Comparison of ENCODE assay signal across 22 mouse cellular contexts in the genomic region with DNA sequence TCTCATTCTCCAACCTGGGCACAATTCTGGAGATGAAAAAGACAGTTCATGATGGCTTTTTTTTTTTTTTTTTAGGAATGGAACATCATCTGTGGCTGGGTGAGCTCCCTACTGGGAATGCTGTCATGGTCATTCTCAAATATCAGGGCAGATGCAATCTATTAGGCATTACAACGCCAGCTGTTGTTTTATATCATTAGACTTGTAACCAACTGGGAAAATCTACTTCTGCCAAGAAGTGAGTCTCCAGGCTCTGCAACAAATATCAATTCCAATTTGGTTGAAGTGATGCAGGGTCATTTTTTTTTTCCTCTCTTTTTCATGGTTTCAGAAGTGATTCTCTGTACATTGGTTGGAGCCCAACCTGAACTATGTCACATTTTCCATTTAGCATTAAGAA.
DNase-seq lines count a peak whose midpoint lies in the region; ATAC-seq and TF ChIP-seq lines count a peak whose summit lies in the region.
"Had no signal": no experiment of that assay in that cellular context is flagged by ENCODE, and none has a peak within 500 bp of the region (broad histone marks: within the 10 kb centered on the region; RNA-seq: fewer than 3 reads in every experiment).

No protein-coding gene starts in this region.

- no peak overlapping the region for H3K4me3 ChIP-seq in midbrain, postnatal 0 days (ENCODE audit: low read depth, low read length)
- H3K4me3 ChIP-seq in midbrain, embryonic 14.5 days (replicated peaks; ENCODE audit: low read depth, low read length), result no peak overlapping the region
- H3K4me3 ChIP-seq in embryonic fibroblast, embryonic 13.5 days (ENCODE audit: insufficient read depth, low read length), result no peak overlapping the region
- H3K4me3 ChIP-seq in neural tube, embryonic 15.5 days (replicated peaks), result no peak overlapping the region
- H3K4me3 ChIP-seq: embryonic facial prominence, embryonic 12.5 days; heart, embryonic 10.5 days; midbrain, embryonic 10.5 days had no signal

- no peak overlapping the region for H3K9ac ChIP-seq in midbrain, postnatal 0 days (replicated peaks; ENCODE audit: low read length, poor library complexity, severe bottlenecking)
- H3K9ac ChIP-seq in midbrain, embryonic 14.5 days (replicated peaks; ENCODE audit: low read length), result no peak overlapping the region
- no peak overlapping the region for H3K9ac ChIP-seq in neural tube, embryonic 15.5 days (replicated peaks)
- H3K9ac ChIP-seq: embryonic facial prominence, embryonic 12.5 days; liver, postnatal 0 days had no signal

- no peaks in the 10 kb centered on the region for H3K9me3 ChIP-seq in midbrain, postnatal 0 days (ENCODE audit: low read length)
- no peaks in the 10 kb centered on the region for H3K9me3 ChIP-seq in midbrain, embryonic 14.5 days (ENCODE audit: control insufficient read depth, low read length)
- no peaks in the 10 kb centered on the region for H3K9me3 ChIP-seq in neural tube, embryonic 15.5 days (replicated peaks)
- H3K9me3 ChIP-seq: embryonic facial prominence, embryonic 12.5 days; heart, embryonic 10.5 days; midbrain, embryonic 10.5 days had no signal

- 89% methylated on average over 1 of the region's 1 CpGs for WGBS in midbrain, postnatal 0 days
- 83% methylated on average over 1 of the region's 1 CpGs for WGBS in midbrain, embryonic 14.5 days
- 64% methylated on average over 1 of the region's 1 CpGs for WGBS in neural tube, embryonic 15.5 days

- H3K4me2 ChIP-seq in midbrain, postnatal 0 days (ENCODE audit: low read depth, low read length, poor library complexity, severe bottlenecking), result no peak overlapping the region
- H3K4me2 ChIP-seq in midbrain, embryonic 14.5 days (ENCODE audit: low read length), result no peak overlapping the region
- no peak overlapping the region for H3K4me2 ChIP-seq in neural tube, embryonic 15.5 days
- H3K4me2 ChIP-seq: embryonic facial prominence, embryonic 12.5 days; liver, embryonic 11.5 days had no signal

- H3K4me1 ChIP-seq in midbrain, postnatal 0 days (ENCODE audit: insufficient read depth, low read length), result no peaks in the 10 kb centered on the region
- H3K4me1 ChIP-seq in midbrain, embryonic 14.5 days (ENCODE audit: control insufficient read depth, insufficient read depth, low read length), result no peaks in the 10 kb centered on the region
- no peaks in the 10 kb centered on the region for H3K4me1 ChIP-seq in embryonic fibroblast, embryonic 13.5 days (ENCODE audit: control insufficient read depth, insufficient read depth, low read length)
- H3K4me1 ChIP-seq in neural tube, embryonic 15.5 days, result no peaks in the 10 kb centered on the region
- H3K4me1 ChIP-seq: embryonic facial prominence, embryonic 12.5 days; heart, embryonic 10.5 days; midbrain, embryonic 10.5 days had no signal

- no peak overlapping the region for H3K27ac ChIP-seq in midbrain, postnatal 0 days (ENCODE audit: low read depth, low read length)
- H3K27ac ChIP-seq in midbrain, embryonic 14.5 days (replicated peaks; ENCODE audit: low read depth, low read length), result no peak overlapping the region
- peak overlapping the region; percentile 38; the same call in 1 of the 2 replicates for H3K27ac ChIP-seq in embryonic fibroblast, embryonic 13.5 days (ENCODE audit: insufficient read depth, low read length)
- no peak overlapping the region for H3K27ac ChIP-seq in neural tube, embryonic 15.5 days (replicated peaks)
- H3K27ac ChIP-seq: embryonic facial prominence, embryonic 12.5 days; heart, embryonic 10.5 days; midbrain, embryonic 10.5 days had no signal

- DNase-seq in gastrocnemius, postnatal 25 days, result peak; percentile 9
- no peak for DNase-seq in gastrocnemius, adult 8-10 months (ENCODE audit: low spot score in 2 of 2)
- DNase-seq in midbrain, postnatal 0 days (ENCODE audit: low spot score), result peak; percentile 43
- DNase-seq in midbrain, embryonic 14.5 days, result no peak
- no peak for DNase-seq in urinary bladder, adult 18-20 months (ENCODE audit: low spot score in 2 of 2)
- DNase-seq: adrenal gland, postnatal 10 days; cerebellum, adult 9-10 months; gastrocnemius, postnatal 36 days; heart, postnatal 4 days; kidney, adult 11 months; layer of hippocampus, adult 9-11 months; liver, postnatal 0 days; lung, postnatal 10 days; right cerebral cortex, postnatal 14 days; spleen, adult 18-20 months had no signal

- no peaks in the 10 kb centered on the region for H3K27me3 ChIP-seq in midbrain, postnatal 0 days (ENCODE audit: insufficient read depth, low read length)
- H3K27me3 ChIP-seq in midbrain, embryonic 14.5 days (ENCODE audit: control insufficient read depth, insufficient read depth, low read length), result no peaks in the 10 kb centered on the region
- no peaks in the 10 kb centered on the region for H3K27me3 ChIP-seq in neural tube, embryonic 15.5 days (replicated peaks)
- H3K27me3 ChIP-seq: embryonic facial prominence, embryonic 12.5 days had no signal

- no peaks in the 10 kb centered on the region for H3K36me3 ChIP-seq in midbrain, postnatal 0 days (ENCODE audit: insufficient read depth, low read length)
- no peaks in the 10 kb centered on the region for H3K36me3 ChIP-seq in midbrain, embryonic 14.5 days (ENCODE audit: control insufficient read depth, insufficient read depth, low read length)
- H3K36me3 ChIP-seq in neural tube, embryonic 15.5 days, result no peaks in the 10 kb centered on the region
- H3K36me3 ChIP-seq: embryonic facial prominence, embryonic 12.5 days; heart, embryonic 10.5 days; midbrain, embryonic 10.5 days had no signal

- ATAC-seq in midbrain, postnatal 0 days (ENCODE audit: low FRiP score), result no peak
- no peak for ATAC-seq in midbrain, embryonic 14.5 days (ENCODE audit: low FRiP score, low TSS enrichment)
- ATAC-seq in neural tube, embryonic 15.5 days (ENCODE audit: low FRiP score), result no peak
- ATAC-seq: forebrain, embryonic 14.5 days; liver, postnatal 0 days had no signal

- TF ChIP-seq CTCF in midbrain, postnatal 0 days (IDR thresholded peaks at IDR 0.05), result no peak
- no peak for TF ChIP-seq CTCF in embryonic fibroblast, embryonic 13.5 days (IDR thresholded peaks at IDR 0.05; ENCODE audit: borderline replicate concordance, insufficient read depth, low read length)

- no peak for TF ChIP-seq POLR2A in embryonic fibroblast, embryonic 13.5 days (IDR thresholded peaks at IDR 0.05; ENCODE audit: low read depth, low read length)

Comparison
In these comparisons a context has a peak if more than half of its experiments do, and no peak if none do; other contexts are left out.
1. DNase-seq: peak in gastrocnemius, postnatal 25 days (single experiment) and midbrain, postnatal 0 days (single experiment); none in gastrocnemius, adult 8-10 months (0 of 2), midbrain, embryonic 14.5 days (single experiment) and urinary bladder, adult 18-20 months (0 of 2).